Mouse (Mus musculus) intestine, postnatal 0 days (tissue): ENCODE measurements around the gene Pcyt1a. TPM values are rescaled to one million over a fixed set of nuclear protein-coding genes. Genes with fewer than 3 reads are reported as not detected.

Source experiments
- ATAC-seq: fragments of 200-750 bp; cut with Nextera tagmentation; 2 replicates; pipeline ENCODE4 v1.8.0; 2017; ENCODE audit warnings: mild to moderate bottlenecking, moderate TSS enrichment, moderate library complexity
- H3K27ac ChIP-seq: fragments of 300-500 bp; sonication (generic); 2 replicates; pipeline ENCODE4 v1.5.1; 2014; ENCODE audit warnings: mild to moderate bottlenecking, low read depth, low read length, moderate library complexity
- H3K27me3 ChIP-seq: fragments of 300-500 bp; sonication (generic); replicated peaks from 2 replicates; pipeline ENCODE4 v1.6.1; 2014; ENCODE audit warnings: low read length, mixed read lengths; ENCODE audit not compliant: control insufficient read depth, insufficient read depth
- H3K36me3 ChIP-seq: fragments of 300-500 bp; sonication (generic); 2 replicates; pipeline ENCODE4 v1.6.1; 2014; ENCODE audit warnings: mild to moderate bottlenecking, moderate library complexity; ENCODE audit not compliant: control insufficient read depth, insufficient read depth
- H3K4me1 ChIP-seq: fragments of 300-500 bp; sonication (generic); replicated peaks from 2 replicates; pipeline ENCODE4 v1.6.1; 2014; ENCODE audit warnings: antibody characterized with exemption, low read length, mixed read lengths; ENCODE audit not compliant: control insufficient read depth, insufficient read depth
- H3K4me2 ChIP-seq: fragments of 300-500 bp; sonication (generic); replicated peaks from 2 replicates; pipeline ENCODE4 v1.6.1; 2014; ENCODE audit warnings: low read depth, mild to moderate bottlenecking, moderate library complexity
- H3K4me3 ChIP-seq: fragments of 300-500 bp; sonication (generic); 2 replicates; pipeline ENCODE4 v1.5.1; 2014; ENCODE audit warnings: low read depth, low read length
- H3K9ac ChIP-seq: fragments of 300-500 bp; sonication (generic); 2 replicates; pipeline ENCODE4 v1.6.1; 2014; ENCODE audit warnings: mild to moderate bottlenecking, low read depth, low read length
- H3K9me3 ChIP-seq: fragments of 300-500 bp; sonication (generic); 2 replicates; pipeline ENCODE4 v1.6.1; 2016; ENCODE audit warnings: mixed run types; ENCODE audit not compliant: control insufficient read depth
- CTCF ChIP-seq: sonication (generic); IDR thresholded peaks from 2 replicates; pipeline ENCODE4 v1.5.1; 2016; ENCODE audit warnings: low read depth, mild to moderate bottlenecking, control low read depth, antibody characterized with exemption, moderate library complexity
- WGBS: fragments of 180-500 bp; shearing (Covaris S2); extraction: QIAGEN DNeasy Blood & Tissue Kit; methylation state at CpG from one replicate; pipeline ENCODE4 v1.1.7; 2014; 5-methylcytosine and 5-hydroxymethylcytosine counted together
- polyA plus RNA-seq: library from polyadenylated mRNA; unstranded; fragments of >200 nt; fragmentation: Nextera tagmentation; extraction: Ambion mirVana; gene quantifications from 2 replicates; pipeline ENCODE4 v1.2.1, GENCODE M21; 2015

Pcyt1a gene
- polyA plus RNA-seq, 1 experiment from 2014 or later: 114 TPM

DNA sequence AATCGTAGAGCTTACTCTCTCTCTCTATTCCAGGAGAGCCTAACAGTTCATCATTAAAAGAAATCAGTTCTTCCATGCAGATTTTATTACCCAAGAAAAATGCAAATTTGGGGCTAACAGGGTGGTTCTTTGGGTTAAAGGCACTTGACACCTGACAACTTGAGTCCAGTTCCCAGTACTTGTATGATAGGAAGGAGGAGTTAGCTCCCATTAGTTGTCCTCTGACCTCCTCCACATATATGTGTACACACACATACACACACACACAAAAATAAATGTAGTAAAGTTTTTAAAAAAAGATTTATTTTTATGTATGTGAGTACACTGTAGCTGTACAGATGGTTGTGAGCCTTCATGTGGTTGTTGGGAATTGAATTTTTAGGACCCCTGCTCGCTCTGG, 19.4 kb downstream of the Pcyt1a start:
- TF ChIP-seq CTCF: no peak
- 81% methylated on average over 2 of the region's 2 CpGs for WGBS
- H3K27ac ChIP-seq: peak overlapping the region; percentile 70
- H3K36me3 ChIP-seq: peaks cover 20% of the 10 kb centered on the region
- H3K4me2 ChIP-seq: 0 out of 2 replicates have a peak overlapping the region, but pooled peaks have one; percentile 17
- peaks cover 7% of the 10 kb centered on the region; the same call in 1 of the 2 replicates for H3K4me1 ChIP-seq
- H3K9me3 ChIP-seq: no peaks in the 10 kb centered on the region
- H3K27me3 ChIP-seq: no peaks in the 10 kb centered on the region
- no peak overlapping the region for H3K9ac ChIP-seq
- no peak overlapping the region for H3K4me3 ChIP-seq
- no peak for ATAC-seq

DNA sequence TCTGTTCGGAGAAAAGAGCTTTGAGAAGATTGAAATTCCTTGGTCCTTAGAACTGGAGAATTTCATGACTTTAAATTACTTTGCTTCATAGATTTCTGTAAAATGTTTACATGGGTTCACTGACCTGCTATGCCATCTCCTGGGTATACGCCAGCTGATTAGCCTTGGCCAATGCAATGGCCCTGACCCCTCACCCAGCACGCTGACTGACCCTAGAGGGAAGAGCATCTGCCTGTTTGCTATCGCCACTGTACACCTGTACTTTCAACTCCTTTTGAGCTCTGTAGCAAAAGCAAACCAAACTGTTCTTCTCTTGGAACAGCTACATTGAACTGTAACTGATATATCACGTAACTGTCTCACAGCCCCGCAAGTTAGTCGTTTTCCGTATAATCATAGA, 22.4 kb downstream of the Pcyt1a start:
- Histone ChIP-seq H3K4me3 (no peak overlapping the region), H3K4me2 (no peak overlapping the region), H3K4me1 (0 out of 2 replicates have a peak, but pooled peaks cover 3% of the 10 kb centered on the region), H3K9me3 (no peaks in the 10 kb centered on the region), H3K36me3 (peaks cover 37% of the 10 kb centered on the region), H3K27ac (no peak overlapping the region), H3K9ac (no peak overlapping the region), H3K27me3 (no peaks in the 10 kb centered on the region)
- no peak for TF ChIP-seq CTCF
- ATAC-seq: no peak
- WGBS: 89% methylated on average over 8 of the region's 8 CpGs

DNA sequence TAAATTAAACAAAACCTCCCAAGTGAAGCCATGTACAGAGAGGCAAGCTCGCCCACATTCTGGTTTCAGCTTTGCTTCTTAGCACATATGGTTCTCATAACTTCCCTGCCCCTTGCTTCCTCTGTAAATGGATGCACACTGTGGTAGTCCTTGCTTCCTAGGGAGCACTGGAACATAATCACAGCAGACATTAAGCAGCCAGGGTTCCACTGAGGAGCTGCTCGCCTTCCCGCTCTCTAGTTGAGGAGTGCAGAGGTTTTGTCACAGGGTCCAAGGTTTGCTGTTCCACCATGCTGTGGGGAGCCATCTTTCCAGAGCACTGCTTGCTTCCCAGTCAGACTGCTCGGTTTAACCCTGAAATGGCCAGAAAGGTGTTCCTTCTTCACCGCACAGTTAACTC, 23.9 kb downstream of the Pcyt1a start:
- Histone ChIP-seq H3K36me3 (peaks cover 48% of the 10 kb centered on the region), H3K4me3 (no peak overlapping the region), H3K27me3 (no peaks in the 10 kb centered on the region), H3K27ac (no peak overlapping the region), H3K4me2 (no peak overlapping the region), H3K9ac (no peak overlapping the region), H3K9me3 (no peaks in the 10 kb centered on the region), H3K4me1 (0 out of 2 replicates have a peak, but pooled peaks cover 3% of the 10 kb centered on the region)
- ATAC-seq: no peak
- no peak for TF ChIP-seq CTCF
- 91% methylated on average over 5 of the region's 5 CpGs for WGBS

DNA sequence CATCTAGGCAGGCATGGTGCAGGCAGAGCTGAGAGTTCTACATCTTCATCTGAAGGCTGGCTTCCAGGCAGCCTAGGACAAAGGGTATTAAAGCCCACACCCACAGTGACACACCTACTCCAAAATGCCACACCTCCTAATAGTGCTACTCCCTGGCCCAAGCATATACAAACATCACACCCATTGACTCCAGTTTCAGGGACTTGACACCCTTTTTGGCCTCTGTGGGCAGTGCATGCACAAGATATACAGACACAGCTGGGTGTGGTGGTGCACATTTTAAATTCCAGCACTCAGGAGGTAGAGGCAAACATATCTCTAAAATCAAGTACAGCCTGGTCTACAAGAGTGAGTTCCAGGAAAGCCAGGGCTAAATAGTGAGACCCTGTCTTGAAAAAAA, 25.4 kb downstream of the Pcyt1a start:
- no peak overlapping the region for H3K27ac ChIP-seq
- no peak for TF ChIP-seq CTCF

DNA sequence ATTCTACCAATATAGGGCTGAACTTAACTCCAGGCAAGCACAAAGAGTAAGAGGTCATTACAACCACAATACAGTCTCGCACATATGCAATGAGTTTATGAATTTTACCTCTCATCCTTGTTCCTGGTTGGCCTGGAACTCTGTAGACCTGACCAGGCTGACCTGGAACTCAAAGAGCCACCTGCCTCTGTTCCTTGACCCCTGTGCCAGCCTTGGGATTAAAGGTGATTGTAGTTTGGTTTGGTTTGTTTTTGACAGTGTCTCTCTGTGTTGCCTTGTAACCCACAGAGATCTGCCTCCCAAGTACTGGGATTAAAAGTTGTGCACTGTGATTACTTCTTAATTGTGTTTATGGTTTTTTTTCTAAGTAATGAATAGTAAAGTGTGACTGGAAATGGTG, 26.0 kb downstream of the Pcyt1a start:
- Histone ChIP-seq H3K9me3 (no peaks in the 10 kb centered on the region), H3K27me3 (no peaks in the 10 kb centered on the region), H3K4me2 (no peak overlapping the region), H3K36me3 (peaks cover 50% of the 10 kb centered on the region), H3K4me1 (no peaks in the 10 kb centered on the region), H3K4me3 (no peak overlapping the region), H3K27ac (no peak overlapping the region; the same call in 1 of the 2 replicates), H3K9ac (no peak overlapping the region)
- no peak for TF ChIP-seq CTCF
- WGBS: 55% methylated on average over 1 of the region's 1 CpGs
- ATAC-seq: no peak

More for the DNA sequence above, 25.4 kb downstream of the Pcyt1a start:
- Histone ChIP-seq H3K36me3 (peaks cover 50% of the 10 kb centered on the region), H3K9me3 (no peaks in the 10 kb centered on the region), H3K27me3 (no peaks in the 10 kb centered on the region), H3K4me1 (no peaks in the 10 kb centered on the region), H3K4me3 (no peak overlapping the region), H3K9ac (no peak overlapping the region), H3K4me2 (no peak overlapping the region)
- ATAC-seq: no peak

DNA sequence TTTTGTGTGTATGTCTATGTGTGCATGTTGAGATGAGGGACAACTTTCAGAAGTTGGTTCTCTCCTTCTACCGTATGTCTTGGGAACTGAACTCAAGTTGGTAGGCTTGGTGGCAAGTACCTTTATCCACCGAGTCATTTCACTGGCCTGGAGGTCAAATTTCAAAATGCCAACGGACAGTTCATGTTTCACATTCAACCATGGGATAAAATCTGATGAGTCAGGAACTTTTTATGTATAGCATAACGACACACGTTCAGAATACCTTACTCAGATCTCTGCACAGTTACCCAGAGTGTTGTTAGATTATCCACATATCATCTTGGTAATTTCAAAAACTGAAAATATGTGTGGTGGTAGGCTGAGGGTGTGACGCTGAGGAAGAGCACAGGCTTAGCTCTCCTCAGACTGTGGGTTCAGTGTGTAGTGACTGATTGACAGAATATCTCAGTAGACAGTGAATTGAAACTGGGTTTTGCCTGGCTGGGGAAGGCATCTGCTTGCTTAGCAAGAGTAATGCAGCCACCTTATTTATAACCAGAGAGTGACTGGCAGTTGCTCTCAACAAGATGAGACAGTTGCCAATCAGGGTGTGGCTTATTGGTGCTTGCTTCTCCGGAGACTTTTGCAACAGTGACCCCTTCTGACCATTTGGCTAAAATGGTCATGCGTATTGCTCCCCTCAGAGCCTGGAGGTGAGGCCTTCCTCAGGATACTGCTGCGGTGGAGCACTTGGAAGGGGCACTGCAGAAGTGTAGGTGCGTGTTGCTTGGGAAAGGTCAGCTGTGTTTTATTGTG, 27.1 kb downstream of the Pcyt1a start:
- Histone ChIP-seq H3K27ac (peak overlapping the region; percentile 50), H3K4me2 (no peak overlapping the region), H3K36me3 (peaks cover 50% of the 10 kb centered on the region), H3K4me1 (no peaks in the 10 kb centered on the region), H3K4me3 (no peak overlapping the region), H3K9me3 (no peaks in the 10 kb centered on the region), H3K9ac (no peak overlapping the region), H3K27me3 (no peaks in the 10 kb centered on the region)
- TF ChIP-seq CTCF: peak; percentile 81
- WGBS: 47% methylated on average over 10 of the region's 10 CpGs
- peak; percentile 55 for ATAC-seq
